Mouse (Mus musculus) CH12.LX (cell line): ENCODE data around the gene Dgkz.

Experiments used
- CHD2 ChIP-seq: IDR thresholded peaks from 2 replicates; pipeline ENCODE4 v1.6.1; 2011; ENCODE audit warnings: low read length, improper control_type of control experiment
- CTCF ChIP-seq, 2 experiments: IDR thresholded peaks in 1 of 2; conservative IDR thresholded peaks in 1 of 2; 2 replicates each; pipeline ENCODE4 v1.5.1; 2011 to 2012; ENCODE audit warnings: low read depth in 2 of 2, low read length in 2 of 2, improper control_type of control experiment in 1 of 2, inconsistent platforms in 1 of 2, mild to moderate bottlenecking in 1 of 2, moderate library complexity in 1 of 2
- EP300 ChIP-seq: IDR thresholded peaks from 2 replicates; pipeline ENCODE4 v1.6.1; 2011; ENCODE audit warnings: low read length, improper control_type of control experiment
- MYC ChIP-seq: IDR thresholded peaks from 2 replicates; pipeline ENCODE4 v1.6.1; 2011; ENCODE audit warnings: low read depth, mild to moderate bottlenecking, improper control_type of control experiment, low read length
- RCOR1 ChIP-seq: conservative IDR thresholded peaks from 2 replicates; pipeline ENCODE4 v1.6.1; 2012; ENCODE audit warnings: low read depth, mild to moderate bottlenecking, inconsistent platforms, low read length, improper control_type of control experiment
- SIN3A ChIP-seq: IDR thresholded peaks from 2 replicates; pipeline ENCODE4 v1.6.1; 2012; ENCODE audit warnings: low read length, improper control_type of control experiment, inconsistent platforms
- SMC3 ChIP-seq: IDR thresholded peaks from 2 replicates; pipeline ENCODE4 v1.6.1; 2011; ENCODE audit warnings: low read depth, low read length, improper control_type of control experiment
- UBTF ChIP-seq: IDR thresholded peaks from 2 replicates; pipeline ENCODE4 v1.6.1; 2012; ENCODE audit warnings: low read depth, mild to moderate bottlenecking, inconsistent platforms, low read length, improper control_type of control experiment, moderate library complexity
- USF1 ChIP-seq: IDR thresholded peaks from 2 replicates; pipeline ENCODE4 v1.6.1; 2014; ENCODE audit warnings: low read depth, mild to moderate bottlenecking, inconsistent platforms, low read length, improper control_type of control experiment
- USF2 ChIP-seq: conservative IDR thresholded peaks from 2 replicates; pipeline ENCODE4 v1.6.1; 2011; ENCODE audit warnings: low read depth, low read length, improper control_type of control experiment
- ZMIZ1 ChIP-seq: IDR thresholded peaks from 2 replicates; pipeline ENCODE4 v1.6.1; 2012; ENCODE audit warnings: low read depth, mild to moderate bottlenecking, inconsistent platforms, low read length, improper control_type of control experiment

DNA sequence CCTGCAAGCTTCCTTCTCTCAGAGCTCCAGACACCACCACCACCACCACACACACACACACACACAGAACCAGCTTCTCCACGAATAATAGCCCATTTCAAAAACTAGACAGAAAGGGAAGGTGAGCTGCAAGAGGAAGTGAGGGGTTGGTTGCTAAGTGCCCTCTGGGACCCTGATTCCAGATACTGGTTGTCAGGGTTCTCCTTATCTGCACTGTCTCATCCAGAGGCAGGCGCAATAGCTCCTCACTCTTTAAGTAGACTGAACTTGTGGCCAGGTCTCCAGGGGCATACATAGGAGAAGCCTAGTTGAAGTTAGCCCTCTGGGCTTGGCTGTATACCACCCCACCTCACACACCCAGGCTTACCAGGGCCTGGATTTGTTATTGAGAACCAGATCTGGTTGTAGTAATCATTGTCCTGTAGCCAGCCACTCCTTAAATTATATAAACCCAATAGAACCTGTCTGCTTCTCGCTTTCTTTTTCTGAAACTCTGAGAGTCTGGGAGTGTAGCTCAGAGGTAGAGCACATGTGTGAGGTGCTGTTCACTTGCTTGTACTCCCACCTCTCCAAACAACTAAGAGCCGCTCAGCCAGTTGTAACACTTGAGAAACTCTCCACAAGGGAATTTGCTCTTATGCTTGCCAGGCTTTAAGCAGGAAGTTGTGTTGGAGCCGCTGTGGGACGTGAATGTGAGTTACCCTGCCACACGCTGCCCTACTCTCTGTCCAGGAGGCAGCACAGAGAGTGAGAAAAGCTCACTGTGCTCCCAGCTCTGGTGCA lies 62.1 kb downstream of the Dgkz start:
- TF ChIP-seq CTCF (conservative IDR thresholded peaks at IDR 0.05 in 1 of 2, IDR thresholded peaks at IDR 0.05 in 1 of 2; ENCODE audit: low read depth in 2 of 2, low read length in 2 of 2) = no peak
- TF ChIP-seq EP300 = no peak
- TF ChIP-seq SMC3 = no peak
- TF ChIP-seq UBTF = no peak
- no peak for TF ChIP-seq SIN3A
- TF ChIP-seq ZMIZ1 = no peak
- no peak for TF ChIP-seq USF2
- no peak for TF ChIP-seq CHD2
- TF ChIP-seq USF1 = no peak
- no peak for TF ChIP-seq MYC
- no peak for TF ChIP-seq RCOR1
